Mouse (Mus musculus): ENCODE measurements around the gene Plch2.

DNA sequence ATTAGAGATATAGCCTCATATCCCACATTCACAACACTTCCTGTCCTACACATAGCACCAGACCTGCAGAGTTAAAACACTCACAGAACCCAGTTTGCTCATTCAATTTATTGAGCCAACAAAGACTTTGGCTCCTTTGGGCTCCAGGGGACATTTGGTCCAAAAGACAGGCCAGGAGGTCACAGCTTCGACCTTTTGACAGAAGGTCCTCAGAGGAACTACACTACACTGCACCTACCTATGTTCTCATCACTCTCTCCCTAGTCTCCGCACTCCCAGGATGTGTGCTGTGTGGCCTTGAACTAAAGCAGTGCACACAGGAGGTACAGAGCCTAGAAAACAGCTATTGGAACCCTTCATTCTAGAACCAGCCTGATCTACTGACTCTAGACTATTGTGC is 19.2 kb upstream of the Plch2 start:
- TF ChIP-seq CTCF (IDR thresholded peaks at IDR 0.05; ENCODE audit: low read depth): no peak
- no peak for TF ChIP-seq EP300 (IDR thresholded peaks at IDR 0.05; ENCODE audit: low read depth)

Measured in liver, embryonic 14.5 days (tissue).